Mouse (Mus musculus) testis, adult 2 months (tissue): ENCODE measurements around the gene Draxin. TPM values are rescaled to one million over a fixed set of nuclear protein-coding genes. Genes with fewer than 3 reads are reported as not detected.

ENCODE experiments used
- H3K27ac ChIP-seq: fragments of 200-500 bp; 2 replicates; pipeline ENCODE4 v1.5.1; 2012; ENCODE audit warnings: low read depth, low read length; ENCODE audit not compliant: control insufficient read depth, insufficient read depth
- H3K27me3 ChIP-seq: fragments of 200-500 bp; 2 replicates; pipeline ENCODE4 v1.6.1; 2012; ENCODE audit warnings: mild to moderate bottlenecking, low read length, moderate library complexity; ENCODE audit not compliant: control insufficient read depth, insufficient read depth
- H3K36me3 ChIP-seq: fragments of 200-500 bp; 2 replicates; pipeline ENCODE4 v1.6.1; 2012; ENCODE audit warnings: mild to moderate bottlenecking, low read length; ENCODE audit not compliant: control insufficient read depth, insufficient read depth
- H3K4me1 ChIP-seq: fragments of 200-500 bp; 2 replicates; pipeline ENCODE4 v1.6.1; 2012; ENCODE audit warnings: low read length; ENCODE audit not compliant: control insufficient read depth, insufficient read depth
- H3K4me3 ChIP-seq: fragments of 200-500 bp; 2 replicates; pipeline ENCODE4 v1.5.1; 2012; ENCODE audit warnings: low read depth, mild to moderate bottlenecking, low read length, moderate library complexity, mixed read lengths; ENCODE audit not compliant: control insufficient read depth
- CTCF ChIP-seq: fragments of 200-500 bp; IDR thresholded peaks from 2 replicates; pipeline ENCODE4 v1.5.1; 2012; ENCODE audit warnings: low read depth, mild to moderate bottlenecking, inconsistent platforms, low read length, moderate library complexity; ENCODE audit not compliant: control insufficient read depth, insufficient read depth, insufficient replicate concordance
- POLR2A ChIP-seq: fragments of 200-500 bp; IDR thresholded peaks from 2 replicates; pipeline ENCODE4 v1.6.1; 2012; ENCODE audit warnings: low read depth, mild to moderate bottlenecking, inconsistent platforms, low read length, moderate library complexity; ENCODE audit not compliant: control insufficient read depth
- polyA plus RNA-seq: library from polyadenylated mRNA; depleted of rRNA; stranded (reverse); fragments of >200 nt; gene quantifications from 2 replicates; pipeline ENCODE4 v1.2.3, GENCODE M21; 2012

The Draxin gene
- polyA plus RNA-seq, 1 experiment, result 0.32 TPM

GRCm38 (mm10) chr4:148168287-148168686, 37.8 kb upstream of the Draxin start:
- Histone ChIP-seq H3K4me1 (peaks cover 7% of the 10 kb centered on the region), H3K27ac (no peak overlapping the region), H3K4me3 (no peak overlapping the region), H3K36me3 (no peaks in the 10 kb centered on the region), H3K27me3 (no peaks in the 10 kb centered on the region)
- no peak for TF ChIP-seq POLR2A
- peak; percentile 82; the same call in 1 of the 2 replicates for TF ChIP-seq CTCF

- H3K27me3 ChIP-seq, result no peaks in the 10 kb centered on the region
- TF ChIP-seq POLR2A, result no peak
- TF ChIP-seq CTCF, result peak; percentile 59; the same call in 1 of the 2 replicates
- peaks cover 7% of the 10 kb centered on the region for H3K4me1 ChIP-seq
- peak overlapping the region; percentile 27 for H3K4me3 ChIP-seq
- H3K27ac ChIP-seq, result no peak overlapping the region
- H3K36me3 ChIP-seq, result no peaks in the 10 kb centered on the region
These were observed 36.5 kb upstream of the Draxin start for GRCm38 (mm10) chr4:148166986-148167385.

- TF ChIP-seq CTCF (no peak), POLR2A (no peak)
- Histone ChIP-seq H3K27ac (no peak overlapping the region), H3K4me1 (peaks cover 7% of the 10 kb centered on the region), H3K36me3 (no peaks in the 10 kb centered on the region), H3K4me3 (peak overlapping the region; percentile 39), H3K27me3 (no peaks in the 10 kb centered on the region)
These were observed 35.9 kb upstream of the Draxin start for GRCm38 (mm10) chr4:148166431-148166830.

GRCm38 (mm10) chr4:148165551-148165950, 35.1 kb upstream of the Draxin start:
- H3K36me3 ChIP-seq, result no peaks in the 10 kb centered on the region
- peaks cover 13% of the 10 kb centered on the region for H3K4me1 ChIP-seq
- no peak for TF ChIP-seq POLR2A
- no peak for TF ChIP-seq CTCF
- H3K27ac ChIP-seq, result no peak overlapping the region
- H3K4me3 ChIP-seq, result peak overlapping the region; percentile 39
- H3K27me3 ChIP-seq, result no peaks in the 10 kb centered on the region

- Histone ChIP-seq H3K27me3 (no peaks in the 10 kb centered on the region), H3K36me3 (no peaks in the 10 kb centered on the region), H3K4me1 (peaks cover 16% of the 10 kb centered on the region), H3K4me3 (peak overlapping the region; percentile 75), H3K27ac (no peak overlapping the region)
- TF ChIP-seq CTCF (no peak), POLR2A (no peak)
These were observed 34.0 kb upstream of the Draxin start for GRCm38 (mm10) chr4:148164461-148164860.

GRCm38 (mm10) chr4:148164002-148164439, 33.5 kb upstream of the Draxin start:
- no peak overlapping the region for H3K27ac ChIP-seq
- TF ChIP-seq POLR2A (no peak), CTCF (peak; percentile 46; the same call in 1 of the 2 replicates)
- no peaks in the 10 kb centered on the region for H3K27me3 ChIP-seq
- peak overlapping the region; percentile 75 for H3K4me3 ChIP-seq
- peaks cover 17% of the 10 kb centered on the region for H3K4me1 ChIP-seq
- H3K36me3 ChIP-seq, result no peaks in the 10 kb centered on the region

GRCm38 (mm10) chr4:148160436-148161390, 30.2 kb upstream of the Draxin start, which contains the start of the genes Fbxo44 and Fbxo2:
Gene Fbxo44, minus strand, starts transcription at chr4:148160482.
Gene Fbxo2, plus strand, starts transcription at chr4:148160621.
- TF ChIP-seq CTCF (no peak), POLR2A (no peak)
- Histone ChIP-seq H3K27ac (peak within 1 kb of the TSS; percentile 89), H3K4me3 (peak within 1 kb of the TSS; percentile 93), H3K27me3 (no peaks in the 10 kb centered on the region), H3K4me1 (peaks cover 20% of the 10 kb centered on the region), H3K36me3 (no peaks in the 10 kb centered on the region)
